Mouse (Mus musculus) midbrain, postnatal 0 days (tissue): ENCODE results near the gene Mcrip1. TPM values are rescaled to one million over a fixed set of nuclear protein-coding genes. Genes with fewer than 3 reads are reported as not detected.
A peak's percentile ranks its signal among the peaks of the same experiment; 100 is the strongest.

Source experiments
- ATAC-seq: fragments of 200-750 bp; cut with Nextera tagmentation; 2 replicates; pipeline ENCODE4 v1.8.0; 2017; ENCODE audit warnings: moderate number of reproducible peaks, mild to moderate bottlenecking, moderate TSS enrichment, moderate library complexity; ENCODE audit not compliant: low FRiP score
- DNase-seq: peaks from one replicate; pipeline ENCODE4 v3.0.0-alpha.2; 2015; ENCODE audit warnings: low spot score
- H3K27ac ChIP-seq: fragments of 300-500 bp; sonication (generic); 2 replicates; pipeline ENCODE4 v1.5.1; 2014; ENCODE audit warnings: low read depth, mild to moderate bottlenecking, low read length, mixed read lengths
- H3K27me3 ChIP-seq: fragments of 300-500 bp; sonication (generic); 2 replicates; pipeline ENCODE4 v1.6.1; 2014; ENCODE audit warnings: low read length, control low read depth, mixed read lengths; ENCODE audit not compliant: insufficient read depth
- H3K36me3 ChIP-seq: fragments of 300-500 bp; sonication (generic); 2 replicates; pipeline ENCODE4 v1.6.1; 2014; ENCODE audit warnings: low read length, control low read depth, mixed read lengths; ENCODE audit not compliant: insufficient read depth
- H3K4me1 ChIP-seq: fragments of 300-500 bp; sonication (generic); 2 replicates; pipeline ENCODE4 v1.6.1; 2014; ENCODE audit warnings: mild to moderate bottlenecking, control low read depth, antibody characterized with exemption, low read length, mixed read lengths; ENCODE audit not compliant: insufficient read depth
- H3K4me2 ChIP-seq: fragments of 300-500 bp; sonication (generic); 2 replicates; pipeline ENCODE4 v1.6.1; 2014; ENCODE audit warnings: low read depth, mild to moderate bottlenecking, low read length, mixed read lengths; ENCODE audit not compliant: poor library complexity, severe bottlenecking
- H3K4me3 ChIP-seq: fragments of 300-500 bp; sonication (generic); 2 replicates; pipeline ENCODE4 v1.5.1; 2014; ENCODE audit warnings: low read depth, mild to moderate bottlenecking, low read length, moderate library complexity
- H3K9ac ChIP-seq: fragments of 300-500 bp; sonication (generic); replicated peaks from 2 replicates; pipeline ENCODE4 v1.6.1; 2014; ENCODE audit warnings: mild to moderate bottlenecking, low read length, moderate library complexity, mixed read lengths; ENCODE audit not compliant: poor library complexity, severe bottlenecking
- H3K9me3 ChIP-seq: fragments of 300-500 bp; sonication (generic); 2 replicates; pipeline ENCODE4 v1.6.1; 2016; ENCODE audit warnings: low read length, control low read depth
- CTCF ChIP-seq: IDR thresholded peaks from 2 replicates; pipeline ENCODE4 v1.5.1; 2016; ENCODE audit warnings: antibody characterized with exemption, mild to moderate bottlenecking
- WGBS: fragments of 180-500 bp; shearing (Covaris S2); extraction: QIAGEN DNeasy Blood & Tissue Kit; methylation state at CpG from one replicate; pipeline ENCODE4 v1.1.7; 2014; 5-methylcytosine and 5-hydroxymethylcytosine counted together
- polyA plus RNA-seq: library from polyadenylated mRNA; unstranded; fragments of >200 nt; fragmentation: Nextera tagmentation; extraction: Ambion mirVana; gene quantifications from 2 replicates; pipeline ENCODE4 v1.2.1, GENCODE M21; 2015
- total RNA-seq: library from RNA; depleted of rRNA; stranded (reverse); fragments of >200 nt; gene quantifications from 2 replicates; pipeline ENCODE4 v1.2.3, GENCODE M21; 2014; rRNA removed

The Mcrip1 gene
- total and polyA plus RNA-seq, 2 experiments from 2014 or later = 138 to 243 TPM

- ATAC-seq = no peak
- H3K4me1 ChIP-seq = no peaks in the 10 kb centered on the region
- 90% methylated on average over 6 of the region's 6 CpGs for WGBS
Observed at GRCm38 (mm10) chr11:120499894-120500293, 49.6 kb downstream of the Mcrip1 start.

GRCm38 (mm10) chr11:120498891-120499290, 50.6 kb downstream of the Mcrip1 start:
- Histone ChIP-seq H3K36me3 (peaks cover 39% of the 10 kb centered on the region), H3K27me3 (no peaks in the 10 kb centered on the region), H3K4me3 (no peak overlapping the region), H3K9me3 (no peaks in the 10 kb centered on the region), H3K9ac (no peak overlapping the region), H3K27ac (no peak overlapping the region), H3K4me2 (no peak overlapping the region), H3K4me1 (no peaks in the 10 kb centered on the region)
- no peak for ATAC-seq
- TF ChIP-seq CTCF = no peak
- 91% methylated on average over 5 of the region's 5 CpGs for WGBS
- no peak for DNase-seq

More at GRCm38 (mm10) chr11:120499894-120500293, 49.6 kb downstream of the Mcrip1 start:
- H3K27ac ChIP-seq = no peak overlapping the region
- no peak for DNase-seq
- no peak for TF ChIP-seq CTCF
- no peak overlapping the region for H3K4me3 ChIP-seq
- H3K9ac ChIP-seq = no peak overlapping the region
- no peak overlapping the region for H3K4me2 ChIP-seq
- no peaks in the 10 kb centered on the region for H3K27me3 ChIP-seq
- peaks cover 39% of the 10 kb centered on the region for H3K36me3 ChIP-seq
- H3K9me3 ChIP-seq = no peaks in the 10 kb centered on the region

GRCm38 (mm10) chr11:120498226-120498625, 51.3 kb downstream of the Mcrip1 start:
- H3K27ac ChIP-seq = no peak overlapping the region
- no peak for ATAC-seq
- 97% methylated on average over 12 of the region's 12 CpGs for WGBS
- no peaks in the 10 kb centered on the region for H3K27me3 ChIP-seq
- peaks cover 3% of the 10 kb centered on the region for H3K4me1 ChIP-seq
- no peaks in the 10 kb centered on the region for H3K9me3 ChIP-seq
- H3K4me2 ChIP-seq = no peak overlapping the region
- H3K9ac ChIP-seq = no peak overlapping the region
- H3K4me3 ChIP-seq = no peak overlapping the region
- no peak for TF ChIP-seq CTCF
- no peak for DNase-seq
- H3K36me3 ChIP-seq = peaks cover 39% of the 10 kb centered on the region

GRCm38 (mm10) chr11:120497436-120497835, 52.1 kb downstream of the Mcrip1 start:
- Histone ChIP-seq H3K4me2 (no peak overlapping the region), H3K9me3 (no peaks in the 10 kb centered on the region), H3K9ac (no peak overlapping the region), H3K36me3 (peaks cover 39% of the 10 kb centered on the region), H3K27ac (no peak overlapping the region), H3K27me3 (no peaks in the 10 kb centered on the region), H3K4me3 (no peak overlapping the region), H3K4me1 (peaks cover 8% of the 10 kb centered on the region)
- 93% methylated on average over 3 of the region's 3 CpGs for WGBS
- TF ChIP-seq CTCF = no peak
- no peak for ATAC-seq
- DNase-seq = no peak

GRCm38 (mm10) chr11:120493911-120494310, 55.6 kb downstream of the Mcrip1 start:
- H3K36me3 ChIP-seq = peaks cover 38% of the 10 kb centered on the region
- H3K27ac ChIP-seq = no peak overlapping the region
- no peak overlapping the region for H3K4me2 ChIP-seq
- H3K4me3 ChIP-seq = no peak overlapping the region
- no peak for TF ChIP-seq CTCF
- DNase-seq = no peak
- H3K9me3 ChIP-seq = no peaks in the 10 kb centered on the region
- no peaks in the 10 kb centered on the region for H3K27me3 ChIP-seq
- 93% methylated on average over 3 of the region's 3 CpGs for WGBS
- 0 out of 2 replicates have a peak overlapping the region, but pooled peaks have one; percentile 24 for H3K9ac ChIP-seq
- H3K4me1 ChIP-seq = peaks cover 18% of the 10 kb centered on the region
- no peak for ATAC-seq

GRCm38 (mm10) chr11:120493351-120493750, 56.2 kb downstream of the Mcrip1 start:
- Histone ChIP-seq H3K4me1 (peaks cover 18% of the 10 kb centered on the region), H3K27me3 (no peaks in the 10 kb centered on the region), H3K4me3 (peak overlapping the region; percentile 66), H3K36me3 (peaks cover 38% of the 10 kb centered on the region), H3K27ac (no peak overlapping the region), H3K9me3 (no peaks in the 10 kb centered on the region), H3K4me2 (peak overlapping the region; percentile 74), H3K9ac (peak overlapping the region; percentile 46; the same call in 1 of the 2 replicates)
- TF ChIP-seq CTCF = no peak
- WGBS = 45% methylated on average over 3 of the region's 3 CpGs
- no peak for ATAC-seq
- DNase-seq = no peak

Other genes with a start within 250 kb of the Mcrip1 start
Only the 30 nearest of the 34 such genes appear.
- 2,534 and 2,842 TPM in 2 replicates for gene Actg1, start 201.2 kb downstream of the Mcrip1 start, total RNA-seq
- gene Actg1, start 201.2 kb downstream of the Mcrip1 start, polyA plus RNA-seq = 3,992 and 4,056 TPM in 2 replicates
- 0.71 TPM in 1 of 2 replicates, not detected in the other for gene Fscn2, start 188.2 kb downstream of the Mcrip1 start, total RNA-seq
- 0.71 and 1.5 TPM in 2 replicates for gene Fscn2, start 188.2 kb downstream of the Mcrip1 start, polyA plus RNA-seq
- gene Faap100, start 171.0 kb downstream of the Mcrip1 start, total RNA-seq = 165 and 180 TPM in 2 replicates
- gene Faap100, start 171.0 kb downstream of the Mcrip1 start, polyA plus RNA-seq = 109 and 114 TPM in 2 replicates
- 64.4 and 66.0 TPM in 2 replicates for gene Nploc4, start 112.0 kb downstream of the Mcrip1 start, total RNA-seq
- gene Nploc4, start 112.0 kb downstream of the Mcrip1 start, polyA plus RNA-seq = 26.0 and 27.1 TPM in 2 replicates
- gene Tspan10, start 107.1 kb downstream of the Mcrip1 start, total RNA-seq = 0.11 TPM in 1 of 2 replicates, not detected in the other
- gene Tspan10, start 107.1 kb downstream of the Mcrip1 start, polyA plus RNA-seq = not detected in 2 replicates
- not detected in 2 replicates for gene Pde6g, start 96.2 kb downstream of the Mcrip1 start, total RNA-seq
- gene Pde6g, start 96.2 kb downstream of the Mcrip1 start, polyA plus RNA-seq = 0.37 TPM in 1 of 2 replicates, not detected in the other
- 7.9 and 9.7 TPM in 2 replicates for gene Oxld1, start 91.7 kb downstream of the Mcrip1 start, total RNA-seq
- 11.4 and 11.5 TPM in 2 replicates for gene Oxld1, start 91.7 kb downstream of the Mcrip1 start, polyA plus RNA-seq
- 14.8 and 18.2 TPM in 2 replicates for gene Ccdc137, start 91.6 kb downstream of the Mcrip1 start, total RNA-seq
- gene Ccdc137, start 91.6 kb downstream of the Mcrip1 start, polyA plus RNA-seq = 17.0 and 19.8 TPM in 2 replicates
- gene Arl16, start 82.1 kb downstream of the Mcrip1 start, total RNA-seq = 62.8 and 72.6 TPM in 2 replicates
- 65.7 and 73.0 TPM in 2 replicates for gene Arl16, start 82.1 kb downstream of the Mcrip1 start, polyA plus RNA-seq
- 39.2 and 42.7 TPM in 2 replicates for gene Mrpl12, start 65.1 kb downstream of the Mcrip1 start, total RNA-seq
- gene Mrpl12, start 65.1 kb downstream of the Mcrip1 start, polyA plus RNA-seq = 147 TPM in 2 replicates
- 28.4 and 30.1 TPM in 2 replicates for gene Slc25a10, start 57.9 kb downstream of the Mcrip1 start, total RNA-seq
- gene Slc25a10, start 57.9 kb downstream of the Mcrip1 start, polyA plus RNA-seq = 19.8 and 21.4 TPM in 2 replicates
- 0.60 TPM in 1 of 2 replicates, not detected in the other for gene Gcgr, start 19.0 kb downstream of the Mcrip1 start, total RNA-seq
- gene Gcgr, start 19.0 kb downstream of the Mcrip1 start, polyA plus RNA-seq = 0.17 and 0.21 TPM in 2 replicates
- gene Ppp1r27, start 1.4 kb upstream of the Mcrip1 start, total RNA-seq = not detected in 2 replicates
- gene Ppp1r27, start 1.4 kb upstream of the Mcrip1 start, polyA plus RNA-seq = not detected in 2 replicates
- 161 and 165 TPM in 2 replicates for gene P4hb, start 23.5 kb upstream of the Mcrip1 start, total RNA-seq
- gene P4hb, start 23.5 kb upstream of the Mcrip1 start, polyA plus RNA-seq = 191 and 209 TPM in 2 replicates
- gene Arhgdia, start 31.9 kb upstream of the Mcrip1 start, total RNA-seq = 233 and 286 TPM in 2 replicates
- 390 and 417 TPM in 2 replicates for gene Arhgdia, start 31.9 kb upstream of the Mcrip1 start, polyA plus RNA-seq
- 70.8 and 86.9 TPM in 2 replicates for gene Alyref, start 48.6 kb upstream of the Mcrip1 start, total RNA-seq
- gene Alyref, start 48.6 kb upstream of the Mcrip1 start, polyA plus RNA-seq = 130 and 145 TPM in 2 replicates
- 41.1 and 58.4 TPM in 2 replicates for gene Anapc11, start 48.7 kb upstream of the Mcrip1 start, total RNA-seq
- gene Anapc11, start 48.7 kb upstream of the Mcrip1 start, polyA plus RNA-seq = 193 and 203 TPM in 2 replicates
- not detected in 2 replicates for gene Npb, start 58.8 kb upstream of the Mcrip1 start, total RNA-seq
- gene Npb, start 58.8 kb upstream of the Mcrip1 start, polyA plus RNA-seq = 1.3 TPM in 2 replicates
- 130 and 137 TPM in 2 replicates for gene Pcyt2, start 68.2 kb upstream of the Mcrip1 start, total RNA-seq
- 129 and 143 TPM in 2 replicates for gene Pcyt2, start 68.2 kb upstream of the Mcrip1 start, polyA plus RNA-seq
- 31.3 and 39.7 TPM in 2 replicates for gene Sirt7, start 75.5 kb upstream of the Mcrip1 start, total RNA-seq
- 34.7 and 36.0 TPM in 2 replicates for gene Sirt7, start 75.5 kb upstream of the Mcrip1 start, polyA plus RNA-seq
- 42.1 and 46.5 TPM in 2 replicates for gene Mafg, start 83.9 kb upstream of the Mcrip1 start, total RNA-seq
- gene Mafg, start 83.9 kb upstream of the Mcrip1 start, polyA plus RNA-seq = 40.8 and 41.7 TPM in 2 replicates
- gene Pycr1, start 94.0 kb upstream of the Mcrip1 start, total RNA-seq = 8.6 and 10.8 TPM in 2 replicates
- 10.4 and 11.7 TPM in 2 replicates for gene Pycr1, start 94.0 kb upstream of the Mcrip1 start, polyA plus RNA-seq
- 1.5 and 1.6 TPM in 2 replicates for gene Myadml2, start 98.4 kb upstream of the Mcrip1 start, total RNA-seq
- gene Myadml2, start 98.4 kb upstream of the Mcrip1 start, polyA plus RNA-seq = 1.4 and 1.7 TPM in 2 replicates
- gene Notum, start 111.4 kb upstream of the Mcrip1 start, total RNA-seq = 5.5 and 10.5 TPM in 2 replicates
- gene Notum, start 111.4 kb upstream of the Mcrip1 start, polyA plus RNA-seq = 3.1 and 3.6 TPM in 2 replicates
- 106 and 113 TPM in 2 replicates for gene Aspscr1, start 123.2 kb upstream of the Mcrip1 start, total RNA-seq
- 143 and 153 TPM in 2 replicates for gene Aspscr1, start 123.2 kb upstream of the Mcrip1 start, polyA plus RNA-seq
- gene Cenpx, start 164.0 kb upstream of the Mcrip1 start, total RNA-seq = 70.8 and 76.0 TPM in 2 replicates
- gene Cenpx, start 164.0 kb upstream of the Mcrip1 start, polyA plus RNA-seq = 94.5 and 94.6 TPM in 2 replicates
- gene Lrrc45, start 164.2 kb upstream of the Mcrip1 start, total RNA-seq = 44.8 and 47.8 TPM in 2 replicates
- gene Lrrc45, start 164.2 kb upstream of the Mcrip1 start, polyA plus RNA-seq = 46.8 and 51.0 TPM in 2 replicates
- gene Rac3, start 171.7 kb upstream of the Mcrip1 start, total RNA-seq = 766 and 788 TPM in 2 replicates
- 808 and 853 TPM in 2 replicates for gene Rac3, start 171.7 kb upstream of the Mcrip1 start, polyA plus RNA-seq
- gene Dcxr, start 177.6 kb upstream of the Mcrip1 start, total RNA-seq = 6.9 and 11.2 TPM in 2 replicates
- 9.9 and 12.3 TPM in 2 replicates for gene Dcxr, start 177.6 kb upstream of the Mcrip1 start, polyA plus RNA-seq
- 3.6 and 5.2 TPM in 2 replicates for gene Cbr2, start 182.4 kb upstream of the Mcrip1 start, total RNA-seq
- 4.0 and 4.4 TPM in 2 replicates for gene Cbr2, start 182.4 kb upstream of the Mcrip1 start, polyA plus RNA-seq